Mouse (Mus musculus): Measurements from ENCODE around the gene Kcnn3.
A peak's percentile ranks its signal among the peaks of the same experiment; 100 is the strongest.

The Kcnn3 gene

DNA sequence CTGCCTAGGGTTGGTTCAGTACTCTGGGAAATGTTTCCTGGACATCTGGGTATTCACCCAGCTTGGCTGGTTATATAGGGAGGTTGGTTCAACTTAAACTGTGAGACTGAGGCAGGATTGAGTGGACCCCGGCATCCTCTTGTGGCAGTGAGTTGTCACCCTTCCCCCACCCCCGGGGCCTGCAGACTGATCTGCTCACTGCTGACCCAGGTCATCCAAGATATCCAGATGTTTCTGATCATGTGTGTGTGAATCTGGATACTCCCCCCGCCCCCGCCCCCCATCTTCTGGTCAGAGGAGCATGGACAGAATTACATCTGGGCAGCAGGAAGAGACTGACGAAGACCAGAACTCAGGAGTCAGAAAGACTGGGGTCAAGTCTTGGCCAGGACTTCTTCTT is 45.4 kb downstream of the Kcnn3 start:
- DNase-seq (ENCODE audit: low spot score) = no peak

DNA sequence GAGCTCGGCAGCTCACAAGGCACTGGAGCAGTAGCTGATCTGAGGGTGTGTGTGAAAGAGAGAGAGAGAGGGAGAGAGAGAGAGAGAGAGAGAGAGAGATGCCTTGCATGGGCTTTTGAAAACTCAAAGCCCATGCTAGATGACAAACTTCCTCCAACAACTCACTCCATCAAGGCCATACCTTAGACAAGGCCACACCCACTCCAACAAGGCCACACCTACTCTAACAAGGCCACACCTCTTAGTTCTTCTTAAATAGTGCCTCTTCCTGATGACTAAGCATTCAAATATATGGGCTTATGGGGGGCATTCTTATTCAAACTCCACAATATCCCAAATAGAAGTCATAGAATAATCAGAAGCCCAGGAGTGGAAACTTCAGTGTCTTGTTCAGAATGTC is 49.1 kb downstream of the Kcnn3 start:
- DNase-seq (ENCODE audit: low spot score) = no peak

DNA sequence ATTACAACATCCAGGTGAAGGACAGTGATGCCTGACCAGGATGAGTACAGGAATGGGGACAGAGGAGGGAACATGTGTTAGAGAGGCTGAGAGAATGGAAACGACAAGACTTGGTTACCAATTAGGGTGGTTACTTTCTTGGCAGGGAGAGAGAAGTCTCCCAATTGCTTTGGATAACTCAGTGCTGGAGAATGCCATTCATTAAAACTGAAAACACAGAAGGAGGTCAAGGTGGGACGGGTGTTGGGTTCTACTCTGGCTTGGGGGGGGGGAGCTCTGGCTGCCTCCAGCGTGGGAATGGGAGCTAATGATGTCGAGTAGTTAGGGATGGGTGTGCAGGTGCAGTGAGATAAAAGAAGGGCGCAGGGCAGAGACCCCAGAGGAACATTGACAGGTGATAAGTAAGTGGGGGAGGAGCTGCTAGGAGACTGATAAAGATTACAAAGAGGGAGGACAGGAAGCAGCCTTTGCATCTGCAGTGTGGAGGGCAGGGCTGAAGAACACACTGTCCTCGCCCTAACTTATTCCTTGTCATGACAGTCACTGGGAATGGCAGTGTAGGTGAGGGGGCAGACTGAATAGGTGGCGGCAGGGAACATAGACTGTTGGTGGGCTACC is 49.9 kb downstream of the Kcnn3 start:
- DNase-seq (ENCODE audit: low spot score) = no peak

DNA sequence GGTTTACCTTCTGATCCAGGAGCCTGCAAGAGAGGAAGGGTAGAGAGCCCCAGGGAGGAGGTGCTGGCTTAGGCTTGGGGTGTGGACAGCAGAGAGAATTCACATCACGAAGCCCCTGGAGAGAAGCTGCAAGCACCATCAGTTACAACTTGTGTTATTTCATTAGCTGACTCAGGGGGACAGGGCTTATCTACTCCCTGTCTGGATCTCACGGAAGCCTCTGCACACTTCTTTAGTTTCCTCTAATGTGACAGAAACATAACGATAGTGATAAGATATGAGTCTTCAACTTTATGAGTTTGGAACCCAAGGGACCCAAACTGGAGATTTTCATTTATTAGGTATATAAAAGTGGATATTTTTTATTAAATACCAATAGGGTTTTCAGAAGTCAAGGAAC is 50.4 kb downstream of the Kcnn3 start:
- DNase-seq (ENCODE audit: low spot score) = no peak

DNA sequence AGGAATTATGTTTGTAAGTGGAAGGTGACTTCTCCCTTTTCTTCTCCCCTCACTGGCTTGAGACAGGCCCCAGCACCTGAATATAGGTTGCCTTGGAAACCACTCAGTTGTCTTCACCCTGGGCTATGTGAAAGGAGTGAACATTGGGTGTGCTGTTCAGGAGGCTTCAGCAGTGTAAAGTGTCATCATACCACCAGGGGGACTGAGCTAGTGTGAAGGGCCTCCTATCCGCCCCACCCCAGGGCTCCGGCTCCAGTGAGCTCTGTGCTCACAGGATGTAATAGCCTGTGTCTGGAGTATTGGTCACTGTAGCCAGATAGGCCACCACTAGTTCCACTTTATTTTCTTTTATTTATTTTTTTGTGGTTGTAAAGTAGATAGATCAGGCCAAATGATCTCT is 54.3 kb downstream of the Kcnn3 start:
- peak; percentile 35 for DNase-seq (ENCODE audit: low spot score)

DNA sequence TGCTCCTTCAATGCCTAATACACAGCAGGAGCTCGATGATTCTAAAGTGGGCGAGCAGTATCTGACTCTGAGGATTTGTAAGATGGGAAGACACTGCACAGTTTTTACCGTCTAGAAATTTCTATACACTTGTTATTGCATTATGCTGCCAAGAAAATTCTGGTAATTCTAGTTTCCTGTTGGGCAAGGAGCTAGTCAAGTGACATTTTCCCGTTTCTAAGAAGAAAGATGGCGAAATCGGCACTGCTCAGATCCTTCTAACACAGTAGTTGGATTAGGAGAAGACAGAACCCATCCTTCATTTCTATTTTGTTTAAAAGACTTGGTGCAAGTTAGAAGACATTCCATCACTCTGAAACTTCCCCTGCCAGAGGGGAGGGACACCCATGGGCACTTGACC is 56.4 kb downstream of the Kcnn3 start:
- no peak for DNase-seq (ENCODE audit: low spot score)

DNA sequence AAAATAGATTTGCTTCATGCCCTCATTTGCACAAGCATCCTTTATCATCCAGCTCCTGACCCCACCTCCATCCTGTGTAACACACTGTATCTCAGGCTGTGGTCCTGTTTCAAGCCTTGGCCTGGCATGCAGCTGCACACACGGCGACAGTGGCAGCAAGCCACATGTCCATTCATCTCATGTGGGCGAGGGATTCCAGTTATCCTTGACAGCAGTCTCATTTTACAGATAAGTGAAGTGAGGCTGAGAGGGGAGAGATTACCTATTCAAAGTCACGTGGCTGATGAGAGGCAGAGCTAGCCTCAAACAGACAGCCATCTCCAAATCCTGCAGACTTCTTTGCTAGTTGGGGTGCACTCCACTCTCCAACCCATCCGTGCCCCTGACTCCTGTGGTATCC is 57.2 kb downstream of the Kcnn3 start:
- DNase-seq (ENCODE audit: low spot score) = no peak

DNA sequence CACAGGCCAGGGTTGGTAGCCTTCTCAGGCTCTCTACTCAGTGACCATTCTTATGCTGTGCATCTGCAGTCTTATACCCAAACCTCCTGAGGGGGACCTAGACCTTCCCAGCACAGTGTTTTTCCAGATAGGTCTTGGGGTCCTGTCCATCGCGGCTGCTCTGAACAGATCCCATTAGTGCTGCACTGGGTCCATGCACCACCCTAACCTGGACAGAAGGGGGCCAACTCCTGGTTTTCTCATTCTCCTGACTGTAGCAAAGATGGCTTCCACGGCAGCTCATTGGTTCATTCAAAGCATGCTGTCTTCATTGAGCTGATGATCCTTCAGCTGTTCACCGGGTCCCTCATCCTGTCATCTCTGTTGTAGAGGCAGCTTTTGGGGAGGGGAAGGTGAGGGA is 58.1 kb downstream of the Kcnn3 start:
- DNase-seq (ENCODE audit: low spot score) = peak; percentile 28

DNA sequence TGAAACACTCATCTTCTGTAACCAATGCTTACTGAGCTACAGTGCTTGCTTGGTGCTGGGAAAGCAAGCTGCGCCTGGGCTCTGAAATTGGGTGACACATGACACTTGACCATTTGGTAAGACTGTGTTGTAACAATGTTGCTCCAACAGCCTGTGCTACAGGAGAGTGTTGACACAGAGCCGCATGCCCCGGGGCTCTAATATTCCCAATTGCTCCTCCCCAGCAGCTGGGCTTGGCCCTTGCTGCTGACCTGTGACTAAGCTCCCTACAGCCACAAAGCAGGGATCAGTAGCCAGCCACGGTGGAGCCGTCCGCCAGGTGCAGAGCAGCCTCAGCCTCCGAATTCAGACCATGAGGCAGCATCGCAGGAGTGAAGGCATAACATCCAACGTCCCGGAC is 58.8 kb downstream of the Kcnn3 start:
- DNase-seq (ENCODE audit: low spot score) = no peak

DNA sequence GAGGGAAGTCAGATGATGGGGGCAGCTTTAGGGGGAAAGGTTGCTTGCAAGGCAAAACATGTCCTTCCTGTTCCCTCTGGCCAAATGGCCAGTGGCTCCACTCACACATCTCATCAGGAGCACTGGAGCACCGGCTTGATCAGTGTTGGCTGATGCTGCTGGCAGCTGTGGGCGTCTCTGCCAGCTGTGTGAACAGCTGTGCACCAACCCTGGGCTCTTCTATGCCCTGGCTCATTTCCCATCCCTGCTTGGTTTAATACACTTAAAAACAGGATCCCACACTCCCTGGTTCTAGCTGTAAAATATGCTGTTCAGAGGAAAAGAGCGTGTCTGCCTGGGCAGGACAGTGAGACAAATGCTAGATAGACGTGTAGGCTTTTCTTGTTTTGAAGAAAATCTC is 64.3 kb downstream of the Kcnn3 start:
- DNase-seq (ENCODE audit: low spot score) = no peak

DNA sequence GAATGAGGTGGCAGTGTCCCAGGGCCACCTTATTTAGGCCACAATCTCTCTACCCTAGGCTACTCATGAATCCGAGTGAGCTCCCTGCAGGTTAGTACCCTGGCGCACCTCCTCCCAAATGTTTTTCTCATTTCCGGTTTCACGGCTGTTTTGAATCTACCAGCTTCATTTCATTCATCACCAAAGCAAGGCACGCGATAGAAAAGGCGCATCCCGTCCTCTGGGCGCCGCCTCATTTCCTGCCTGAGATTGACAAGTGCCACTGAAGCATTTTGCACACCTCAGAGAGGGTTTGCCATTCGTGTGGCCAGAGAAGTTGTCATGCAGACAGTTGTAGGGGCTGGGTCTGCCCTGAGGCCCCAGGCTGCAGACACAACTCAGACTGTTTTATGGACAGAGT is 68.5 kb downstream of the Kcnn3 start:
- peak; percentile 80 for DNase-seq (ENCODE audit: low spot score)

DNA sequence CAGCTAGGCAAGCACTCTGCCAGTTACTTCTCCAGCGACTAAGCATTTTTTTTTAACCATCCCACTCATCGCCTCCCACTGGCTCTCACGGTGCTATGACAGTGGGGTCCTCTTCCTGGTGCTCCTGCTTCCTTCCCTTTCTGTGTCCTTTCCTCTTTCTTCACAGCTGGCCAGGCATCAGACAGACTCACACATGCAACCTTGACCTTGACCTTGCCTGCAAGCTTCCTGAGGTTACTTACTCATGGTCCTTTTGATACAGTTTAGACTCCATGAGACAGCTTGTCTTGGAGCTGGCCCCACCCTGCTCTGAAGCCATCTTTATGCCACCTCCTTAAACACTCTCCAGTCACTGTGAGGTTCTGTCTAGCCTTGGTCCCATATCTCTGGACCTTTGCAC is 69.4 kb downstream of the Kcnn3 start:
- no peak for DNase-seq (ENCODE audit: low spot score)

DNA sequence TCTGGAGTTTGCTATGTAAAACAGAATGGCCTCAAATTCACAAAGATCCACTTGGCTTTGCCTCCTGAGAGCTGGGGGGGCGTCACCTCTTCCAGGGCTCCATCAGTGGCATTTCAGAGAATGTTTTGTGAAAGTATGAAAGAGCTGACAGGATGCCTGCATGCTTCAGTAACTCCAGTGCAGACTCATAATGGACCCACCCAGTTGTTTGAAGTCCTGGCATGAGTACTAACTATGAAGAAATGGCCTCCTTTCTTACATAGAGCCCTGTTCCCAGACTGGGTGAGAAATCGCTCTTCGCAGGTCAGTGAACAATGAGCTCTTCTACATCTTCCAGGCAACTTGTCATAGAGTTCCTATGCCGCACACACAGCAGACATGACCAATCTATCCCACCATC is 70.4 kb downstream of the Kcnn3 start:
- no peak for DNase-seq (ENCODE audit: low spot score)

DNA sequence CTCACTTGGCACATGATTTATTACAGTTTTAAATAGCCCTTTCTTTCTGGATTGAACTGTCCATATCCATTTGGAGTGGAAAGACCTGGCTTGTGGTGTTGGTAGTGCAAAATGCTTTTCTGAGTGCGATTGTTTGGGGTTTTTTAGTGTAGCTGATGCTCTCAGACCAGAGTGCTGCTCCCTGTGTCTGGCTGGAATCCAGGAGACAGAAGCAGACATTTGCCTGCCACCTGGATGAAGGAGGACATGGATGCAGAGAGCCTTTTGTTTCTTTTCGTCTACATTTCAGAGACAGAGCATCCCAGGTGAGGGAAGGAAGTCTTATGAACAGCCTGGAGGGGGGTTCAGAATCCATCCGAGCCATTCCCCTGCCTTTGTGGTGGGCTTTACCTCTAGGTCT is 71.5 kb downstream of the Kcnn3 start:
- DNase-seq (ENCODE audit: low spot score) = no peak

DNA sequence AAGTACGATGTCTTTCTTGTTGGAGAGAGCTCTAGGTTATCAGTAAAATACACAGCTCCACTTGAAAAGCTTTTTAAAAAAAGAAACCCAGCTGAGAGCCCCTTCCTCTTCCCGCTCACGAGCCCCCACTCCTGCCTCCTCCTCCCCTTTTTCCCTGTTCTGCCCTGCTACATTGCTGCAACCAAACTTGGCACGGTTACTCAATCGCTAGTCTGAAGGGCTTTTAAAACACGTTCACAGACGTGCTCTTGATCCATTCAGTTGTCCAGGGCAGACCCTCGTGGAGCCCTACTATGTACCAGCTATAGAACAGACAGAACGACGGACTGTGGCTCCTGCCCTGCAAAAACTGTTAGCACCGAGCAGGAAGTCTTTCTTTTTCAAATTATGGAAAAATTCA is 72.8 kb downstream of the Kcnn3 start:
- no peak for DNase-seq (ENCODE audit: low spot score)

DNA sequence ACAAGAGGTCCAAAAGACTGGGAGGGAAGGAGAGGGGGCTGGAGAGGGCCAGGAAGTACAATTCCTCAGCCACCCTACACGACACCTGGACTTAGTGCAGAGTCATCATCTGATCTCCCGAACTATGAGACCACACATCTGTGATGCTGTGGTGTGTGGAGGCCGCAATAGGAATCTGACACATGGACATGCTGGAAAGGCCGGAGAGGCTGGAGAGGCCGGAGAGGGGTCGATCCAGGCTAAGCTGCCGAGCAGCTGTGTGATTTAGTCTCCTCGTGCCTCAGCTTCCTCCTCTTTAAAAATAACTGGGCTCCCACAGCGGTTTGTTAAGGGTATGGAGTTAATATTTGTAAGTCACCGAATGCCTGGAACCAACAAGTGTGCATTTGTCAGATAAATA is 73.6 kb downstream of the Kcnn3 start:
- no peak for DNase-seq (ENCODE audit: low spot score)

DNA sequence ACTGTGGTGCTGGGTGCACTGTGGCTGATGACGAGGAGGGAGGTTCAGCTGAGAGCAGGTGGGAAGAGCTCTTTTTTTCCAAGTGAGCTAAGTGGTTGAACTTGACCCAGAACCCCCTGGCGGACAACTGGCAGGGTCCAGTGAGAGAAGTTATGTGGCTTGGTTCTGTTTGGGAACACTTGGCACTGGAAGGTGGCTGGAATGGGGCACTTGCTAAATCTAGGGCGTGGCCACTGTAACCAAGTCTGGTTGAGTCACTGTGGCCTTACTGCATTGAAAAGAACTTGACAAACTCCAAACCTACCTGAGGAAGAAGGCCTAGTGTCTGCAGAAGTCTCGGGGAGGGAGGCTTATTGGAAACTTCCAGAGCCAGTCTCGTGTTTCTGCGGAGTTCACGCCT is 78.4 kb downstream of the Kcnn3 start:
- no peak for DNase-seq (ENCODE audit: low spot score)

DNA sequence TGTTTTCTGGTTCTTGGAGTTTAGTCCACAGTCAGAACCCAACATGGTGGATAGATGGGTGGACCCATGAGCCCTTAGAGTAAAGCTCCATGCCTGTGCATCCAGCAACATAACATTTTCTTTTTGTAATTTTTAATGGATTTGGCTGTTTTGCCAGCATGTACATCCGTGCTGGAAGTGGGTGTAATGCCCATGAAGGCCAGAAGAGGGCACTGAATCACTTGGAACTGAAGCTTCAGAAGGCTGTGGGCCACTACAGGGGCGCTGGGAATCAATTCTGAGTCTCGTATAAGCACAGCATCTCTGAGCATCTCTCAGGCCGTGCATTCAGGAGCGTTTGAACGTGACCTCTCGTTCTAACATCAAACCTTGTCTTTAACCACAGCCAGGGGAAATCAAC is 79.0 kb downstream of the Kcnn3 start:
- no peak for DNase-seq (ENCODE audit: low spot score)

DNA sequence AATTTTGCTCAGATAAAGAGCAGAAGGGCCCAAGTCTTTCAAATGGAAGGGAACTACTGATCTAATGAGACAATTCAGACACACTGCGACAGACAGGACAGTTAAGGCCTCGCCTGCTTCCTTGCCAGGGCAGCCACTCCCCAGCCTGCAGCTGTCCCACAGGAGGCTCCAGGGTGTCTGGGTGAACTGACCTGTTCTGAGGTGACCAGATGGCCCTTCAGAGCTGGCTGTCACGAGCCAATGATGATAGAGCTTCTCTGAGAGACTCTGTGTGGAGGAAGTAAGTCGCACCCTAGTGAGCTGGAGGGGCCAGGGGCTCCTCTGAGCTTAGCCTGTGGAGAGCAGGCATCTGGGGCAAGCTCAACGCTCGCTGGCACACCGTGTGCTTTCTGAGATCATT is 81.1 kb downstream of the Kcnn3 start:
- DNase-seq (ENCODE audit: low spot score) = no peak

DNA sequence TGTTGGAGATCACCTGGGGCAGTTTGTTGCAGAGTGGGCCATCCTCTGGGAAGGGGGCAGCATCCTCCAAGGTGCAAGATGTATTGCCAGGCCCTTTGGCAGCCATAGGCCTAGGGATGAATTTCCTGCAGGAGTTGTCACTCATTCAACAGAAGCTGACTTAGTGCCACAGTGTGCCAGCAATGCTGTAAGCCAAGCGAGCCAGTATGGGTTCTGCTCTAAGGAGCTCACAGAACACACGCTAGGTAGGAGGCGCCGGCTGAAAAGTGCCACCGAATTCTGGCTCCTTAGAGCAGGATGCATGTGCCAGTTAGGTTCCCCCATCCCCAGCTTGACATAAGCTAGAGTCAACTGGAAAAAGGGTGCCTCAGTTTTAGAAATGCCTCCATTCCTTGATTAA is 83.3 kb downstream of the Kcnn3 start:
- no peak for DNase-seq (ENCODE audit: low spot score)

DNA sequence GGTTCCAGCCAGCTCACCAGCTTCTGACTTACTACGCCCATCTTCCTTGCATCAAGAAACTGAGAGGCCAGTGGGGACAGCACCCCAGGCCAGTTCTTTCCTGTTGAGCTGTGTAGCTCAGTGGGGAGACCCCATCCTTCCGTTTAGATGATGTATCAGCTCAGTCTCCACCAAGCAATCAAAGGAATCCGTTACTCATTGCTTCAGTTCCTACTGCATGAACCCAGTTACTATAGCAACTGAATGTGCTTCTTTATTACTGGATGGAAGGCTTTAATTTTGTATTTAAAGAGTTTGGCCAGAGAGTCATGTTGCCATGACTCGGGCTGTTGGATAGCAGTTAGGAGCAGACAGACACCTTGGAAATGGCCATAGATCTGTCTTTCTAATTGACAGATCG is 85.3 kb downstream of the Kcnn3 start:
- DNase-seq (ENCODE audit: low spot score) = no peak

DNA sequence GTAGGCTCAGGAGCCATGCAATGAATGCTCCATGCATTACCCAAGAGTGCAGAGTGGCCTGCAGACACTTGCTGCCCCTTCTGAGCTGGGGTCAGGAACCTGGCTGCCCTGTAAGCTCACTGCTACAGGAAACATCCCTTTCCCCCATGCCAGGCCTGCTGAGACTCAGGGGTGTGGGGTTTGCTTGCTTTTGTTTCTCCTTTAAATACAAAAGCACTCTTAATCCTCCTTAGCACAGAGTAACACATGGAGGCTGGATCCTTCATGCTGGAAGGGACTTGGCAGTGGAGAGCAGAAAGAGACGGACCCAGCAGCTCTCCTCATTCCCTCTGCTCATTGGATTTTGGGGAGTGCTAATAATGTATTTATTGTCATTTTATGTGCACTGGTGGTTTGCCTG is 87.4 kb downstream of the Kcnn3 start:
- no peak for DNase-seq (ENCODE audit: low spot score)

DNA sequence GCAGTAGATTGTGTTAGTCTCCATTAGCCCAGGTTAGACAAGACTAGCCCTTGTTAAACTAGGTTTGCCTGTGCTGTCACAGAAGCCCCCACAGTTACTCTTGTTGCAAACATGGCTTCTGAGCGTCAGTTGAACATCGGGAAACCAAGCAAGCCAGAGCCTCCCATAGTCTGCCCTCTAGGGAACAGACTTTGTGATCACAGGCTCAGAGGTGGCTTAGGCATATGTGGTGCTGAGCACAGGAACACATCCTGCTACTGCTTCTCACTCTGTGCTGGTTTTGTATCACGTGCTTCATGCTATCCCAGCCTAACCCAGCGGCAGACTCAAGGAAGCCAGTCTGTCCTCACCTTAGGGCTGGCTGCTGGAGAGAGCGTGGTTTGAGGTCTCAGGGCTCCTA is 92.1 kb downstream of the Kcnn3 start:
- peak; percentile 51 for DNase-seq (ENCODE audit: low spot score)

DNA sequence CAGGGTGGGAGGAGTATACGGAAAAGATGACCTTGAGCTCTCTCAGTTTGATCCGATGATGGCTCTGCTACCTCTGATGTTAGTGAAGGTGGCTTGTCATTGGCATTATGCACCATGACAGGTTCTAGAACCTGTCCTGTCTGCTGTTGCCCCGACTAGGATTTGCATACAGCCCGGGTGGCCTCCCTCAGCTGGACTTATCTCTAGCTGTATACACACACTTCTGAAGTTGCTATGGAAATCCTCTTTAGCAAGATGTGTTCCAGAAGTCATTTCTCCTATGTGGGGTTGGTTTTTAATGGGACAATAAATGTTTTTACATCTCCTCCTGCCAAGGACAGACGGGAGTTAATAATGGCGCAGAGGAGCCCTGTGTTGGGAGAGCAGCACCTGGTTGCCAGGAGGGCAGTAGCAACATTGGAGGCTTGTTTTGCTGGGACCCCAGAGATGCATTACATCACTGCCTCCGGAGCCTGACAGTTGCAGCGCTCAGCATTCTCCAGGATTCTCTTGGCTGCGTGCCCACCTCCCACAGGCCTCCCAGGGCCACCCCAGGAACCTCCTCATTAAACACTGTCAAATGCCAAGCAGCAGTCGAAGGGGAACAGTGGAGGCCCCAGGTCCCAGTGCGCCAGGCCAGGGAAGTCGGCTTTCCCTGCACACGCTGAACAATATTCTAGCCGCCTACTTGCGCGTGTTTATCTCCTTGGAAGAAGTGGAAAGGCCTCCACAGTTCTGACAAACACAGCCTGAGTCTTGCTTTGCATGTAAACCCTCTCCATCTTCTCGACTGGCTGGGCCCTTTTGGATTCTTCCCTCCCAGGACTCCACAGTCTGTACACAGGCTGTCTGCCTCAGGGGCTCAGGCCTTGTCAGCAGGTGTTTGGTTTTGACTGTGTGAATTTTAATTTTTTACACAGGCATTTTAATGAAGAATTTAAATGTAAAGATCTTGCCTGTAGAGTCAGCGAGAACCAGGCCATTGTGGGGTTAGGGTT is 93.9 kb downstream of the Kcnn3 start:
- DNase-seq (ENCODE audit: low spot score) = no peak
